Mouse (Mus musculus) limb, embryonic 12.5 days (tissue): ENCODE measurements at regions not wholly inside any gene's neighbourhood (a gene's known extent, or its start where the extent isn't known, plus 50 kb on each side); places are given as distances from the start of the nearest gene placed in this dataset.

Experiments used
- ATAC-seq: fragments of 200-750 bp; cut with Nextera tagmentation; 2 replicates; pipeline ENCODE4 v1.8.0; 2017; ENCODE audit warnings: low read depth, moderate TSS enrichment; ENCODE audit not compliant: insufficient number of reproducible peaks, insufficient read depth, low FRiP score, low TSS enrichment
- H3K27ac ChIP-seq: fragments of 300-500 bp; sonication (generic); 2 replicates; pipeline ENCODE4 v1.5.1; 2016; ENCODE audit warnings: mild to moderate bottlenecking, moderate library complexity
- H3K27me3 ChIP-seq: fragments of 300-500 bp; sonication (generic); 2 replicates; pipeline ENCODE4 v1.6.1; 2016; ENCODE audit warnings: mild to moderate bottlenecking, moderate library complexity
- H3K36me3 ChIP-seq: fragments of 300-500 bp; sonication (generic); 2 replicates; pipeline ENCODE4 v1.6.1; 2016; ENCODE audit warnings: mild to moderate bottlenecking, moderate library complexity
- H3K4me1 ChIP-seq: fragments of 300-500 bp; sonication (generic); replicated peaks from 2 replicates; pipeline ENCODE4 v1.6.1; 2016
- H3K4me2 ChIP-seq: fragments of 300-500 bp; sonication (generic); 2 replicates; pipeline ENCODE4 v1.6.1; 2016; ENCODE audit warnings: mild to moderate bottlenecking, moderate library complexity
- H3K4me3 ChIP-seq: fragments of 300-500 bp; sonication (generic); replicated peaks from 2 replicates; pipeline ENCODE4 v1.5.1; 2016; ENCODE audit warnings: mild to moderate bottlenecking
- H3K9ac ChIP-seq: fragments of 300-500 bp; sonication (generic); replicated peaks from 2 replicates; pipeline ENCODE4 v1.6.1; 2016; ENCODE audit warnings: mild to moderate bottlenecking, moderate library complexity
- H3K9me3 ChIP-seq: fragments of 300-500 bp; sonication (generic); 2 replicates; pipeline ENCODE4 v1.6.1; 2016; ENCODE audit warnings: mild to moderate bottlenecking, moderate library complexity
- WGBS: fragments of 180-500 bp; shearing (Covaris S2); methylation state at CpG from one replicate; pipeline ENCODE4 v1.1.7; 2016; 5-methylcytosine and 5-hydroxymethylcytosine counted together

- Histone ChIP-seq H3K4me2 (no peak overlapping the region), H3K4me1 (peaks cover 40% of the 10 kb centered on the region), H3K27me3 (no peaks in the 10 kb centered on the region), H3K9ac (no peak overlapping the region), H3K4me3 (no peak overlapping the region), H3K9me3 (no peaks in the 10 kb centered on the region), H3K36me3 (no peaks in the 10 kb centered on the region), H3K27ac (peak overlapping the region; percentile 1; the same call in 1 of the 2 replicates)
- ATAC-seq, result no peak
- WGBS, result 47% methylated on average over 9 of the region's 9 CpGs
Observed at GRCm38 (mm10) chr17:79961391-79961790, 65.5 kb upstream of the Atl2 start.

- ATAC-seq, result 0 out of 2 replicates have a peak, but pooled peaks have one; percentile 33
- 28% methylated on average over 3 of the region's 3 CpGs for WGBS
Observed at GRCm38 (mm10) chr17:79960688-79961087, 64.8 kb upstream of the Atl2 start.

GRCm38 (mm10) chr17:79955267-79955666 is 59.3 kb upstream of the Atl2 start:
- WGBS, result 56% methylated on average over 1 of the region's 1 CpGs
- no peaks in the 10 kb centered on the region for H3K9me3 ChIP-seq
- no peak for ATAC-seq
- no peak overlapping the region for H3K9ac ChIP-seq
- no peak overlapping the region for H3K4me2 ChIP-seq
- no peaks in the 10 kb centered on the region for H3K27me3 ChIP-seq
- no peak overlapping the region for H3K4me3 ChIP-seq
- no peak overlapping the region for H3K27ac ChIP-seq
- H3K4me1 ChIP-seq, result peaks cover 17% of the 10 kb centered on the region
- no peaks in the 10 kb centered on the region for H3K36me3 ChIP-seq

More at GRCm38 (mm10) chr17:79960688-79961087, 64.8 kb upstream of the Atl2 start:
- Histone ChIP-seq H3K9me3 (no peaks in the 10 kb centered on the region), H3K27me3 (no peaks in the 10 kb centered on the region), H3K4me1 (peaks cover 40% of the 10 kb centered on the region), H3K27ac (peak overlapping the region; percentile 31), H3K36me3 (no peaks in the 10 kb centered on the region), H3K4me3 (no peak overlapping the region), H3K9ac (no peak overlapping the region), H3K4me2 (no peak overlapping the region)

GRCm38 (mm10) chr17:79954624-79955244 is 58.8 kb upstream of the Atl2 start:
- Histone ChIP-seq H3K4me3 (no peak overlapping the region), H3K4me1 (peaks cover 14% of the 10 kb centered on the region; the same call in 1 of the 2 replicates), H3K36me3 (no peaks in the 10 kb centered on the region), H3K27me3 (no peaks in the 10 kb centered on the region), H3K9me3 (no peaks in the 10 kb centered on the region), H3K4me2 (no peak overlapping the region), H3K27ac (no peak overlapping the region), H3K9ac (no peak overlapping the region)
- 61% methylated on average over 6 of the region's 6 CpGs for WGBS
- no peak for ATAC-seq

GRCm38 (mm10) chr17:79948591-79949475 is 52.9 kb upstream of the Atl2 start:
- Histone ChIP-seq H3K27ac (no peak overlapping the region), H3K27me3 (no peaks in the 10 kb centered on the region), H3K36me3 (no peaks in the 10 kb centered on the region), H3K9ac (no peak overlapping the region), H3K4me3 (no peak overlapping the region), H3K4me1 (0 out of 2 replicates have a peak, but pooled peaks cover 3% of the 10 kb centered on the region), H3K9me3 (no peaks in the 10 kb centered on the region), H3K4me2 (no peak overlapping the region)
- 58% methylated on average over 11 of the region's 11 CpGs for WGBS
- no peak for ATAC-seq
